Comparison of ENCODE assay signal across 21 mouse cellular contexts in genomic region chr5:146172744-146173143, GRCm38 (mm10). TPM values are rescaled to one million over a fixed set of nuclear protein-coding genes. Genes with fewer than 3 reads are reported as not detected.
DNase-seq lines count a peak whose midpoint lies in the region; ATAC-seq and TF ChIP-seq lines count a peak whose summit lies in the region.
"Not testable (repeated sequence)": the region's sequence is repeated elsewhere in the genome, so short reads cannot be mapped to it uniquely, and the experiment has no call there.
"Had no signal": no experiment of that assay in that cellular context is flagged by ENCODE, and none has a peak within 500 bp of the region (broad histone marks: within the 10 kb centered on the region; RNA-seq: fewer than 3 reads in every experiment).

No protein-coding gene starts in this region.

- not testable (repeated sequence) for H3K9ac ChIP-seq in liver, postnatal 0 days (replicated peaks)

- not testable (repeated sequence) for TF ChIP-seq EP300 in liver, postnatal 0 days (IDR thresholded peaks at IDR 0.05; ENCODE audit: low read depth)

- not testable (repeated sequence) for H3K4me1 ChIP-seq in cortical plate, adult 2 months (ENCODE audit: control insufficient read depth, insufficient read depth, low read length); liver, postnatal 0 days (ENCODE audit: insufficient read depth)

- WGBS in liver, postnatal 0 days (ENCODE audit: insufficient replicate concordance): 48% methylated on average over 4 of the region's 4 CpGs

- H3K36me3 ChIP-seq in liver, postnatal 0 days (replicated peaks; ENCODE audit: insufficient read depth, low read length): not testable (repeated sequence)

- H3K4me3 ChIP-seq in cortical plate, adult 2 months (ENCODE audit: insufficient read depth, low read length); liver, postnatal 0 days (ENCODE audit: low read depth, low read length): not testable (repeated sequence)

- TF ChIP-seq POLR2A in cortical plate, adult 2 months (IDR thresholded peaks at IDR 0.05; ENCODE audit: extremely low read depth, insufficient read depth, low read length): not testable (repeated sequence)

- ATAC-seq in liver, postnatal 0 days: not testable (repeated sequence)

- 0 out of 2 replicates have a peak, but pooled peaks have one; percentile 5 for TF ChIP-seq CTCF in cortical plate, adult 2 months (IDR thresholded peaks at IDR 0.05; ENCODE audit: extremely low read depth, insufficient read depth, low read length)
- peak; percentile 53 for TF ChIP-seq CTCF in liver, postnatal 0 days (IDR thresholded peaks at IDR 0.05; ENCODE audit: low read depth)

- not testable (repeated sequence) for H3K27me3 ChIP-seq in liver, postnatal 0 days (ENCODE audit: insufficient read depth, low read length)

- H3K27ac ChIP-seq in cortical plate, adult 2 months (ENCODE audit: insufficient read depth, low read length); liver, postnatal 0 days (ENCODE audit: low read depth): not testable (repeated sequence)

- DNase-seq in A20 (ENCODE audit: low read depth, low spot score): peak; percentile 38
- peak; percentile 10 for DNase-seq in adrenal gland, adult 8-10 months
- DNase-seq in cerebellum, adult 18-20 months: peak; percentile 69 to 70
- DNase-seq in kidney, adult 11 months: peak; percentile 48
- peak; percentile 57 to 79 for DNase-seq in kidney, postnatal 36 days
- peak; percentile 30 for DNase-seq in liver, postnatal 0 days
- DNase-seq in ovary, postnatal 36 days (ENCODE audit: low spot score): peak; percentile 8

- not testable (repeated sequence) for H3K4me2 ChIP-seq in liver, postnatal 0 days (ENCODE audit: low read depth, low read length)

- H3K9me3 ChIP-seq in liver, postnatal 0 days (ENCODE audit: low read length): not testable (repeated sequence)

RNA-seq across cellular contexts. Expression of gene Gm6309, which starts 2.2 kb away (rescaled TPM):
- total RNA-seq in adrenal gland, adult 8-10 months (2022): not detected
- polyA plus RNA-seq in cortical plate, adult 2 months (2012; rRNA removed): not detected in 2 replicates
- polyA plus RNA-seq in liver, postnatal 0 days (2015; fragmentation: Nextera tagmentation; extraction: Ambion mirVana): not detected in 2 replicates
- total RNA-seq: common myeloid progenitor, adult 5-6 weeks; ES-E14; gastrocnemius, postnatal 36 days; heart, postnatal 25 days; layer of hippocampus, postnatal 25 days had no signal
- polyA plus RNA-seq: brain, embryonic 14.5 days; embryonic facial prominence, embryonic 13.5 days; heart, embryonic 11.5 days; hindbrain, embryonic 15.5 days; kidney, embryonic 16.5 days; limb, embryonic 10.5 days; liver, embryonic 15.5 days; midbrain, embryonic 16.5 days had no signal

RNA-seq across cellular contexts. Expression of gene 1700001J03Rik, which starts 12.4 kb away (rescaled TPM):
- total RNA-seq in adrenal gland, adult 8-10 months (2022): 1 to 10 TPM in 3 of 4 experiments, under 1 TPM in 1; 0.44 to 4.3 (median 2.1) TPM
- polyA plus RNA-seq in cortical plate, adult 2 months (2012; rRNA removed): 0.71 and 1.1 TPM in 2 replicates
- polyA plus RNA-seq in liver, postnatal 0 days (2015; fragmentation: Nextera tagmentation; extraction: Ambion mirVana): not detected in 2 replicates
- total RNA-seq: common myeloid progenitor, adult 5-6 weeks; ES-E14 had no signal
- polyA plus RNA-seq: embryonic facial prominence, embryonic 13.5 days; heart, embryonic 11.5 days; hindbrain, embryonic 15.5 days; limb, embryonic 10.5 days; liver, embryonic 15.5 days; midbrain, embryonic 16.5 days had no signal

RNA-seq across cellular contexts. Expression of gene Gm5565, which starts 12.4 kb away (rescaled TPM):
- total RNA-seq in adrenal gland, adult 8-10 months (2022): not detected
- polyA plus RNA-seq in cortical plate, adult 2 months (2012; rRNA removed): not detected in 2 replicates
- polyA plus RNA-seq in liver, postnatal 0 days (2015; fragmentation: Nextera tagmentation; extraction: Ambion mirVana): not detected in 2 replicates
- total RNA-seq: common myeloid progenitor, adult 5-6 weeks; ES-E14; gastrocnemius, postnatal 36 days; heart, postnatal 25 days; layer of hippocampus, postnatal 25 days had no signal
- polyA plus RNA-seq: brain, embryonic 14.5 days; embryonic facial prominence, embryonic 13.5 days; heart, embryonic 11.5 days; hindbrain, embryonic 15.5 days; kidney, embryonic 16.5 days; limb, embryonic 10.5 days; liver, embryonic 15.5 days; midbrain, embryonic 16.5 days had no signal

RNA-seq across cellular contexts. Expression of gene Rnf6, which starts 48.6 kb away (rescaled TPM):
- 10 to 100 TPM; 48.8 to 67.7 (median 62.8) TPM for total RNA-seq in adrenal gland, adult 8-10 months (2022)
- polyA plus RNA-seq in cortical plate, adult 2 months (2012; rRNA removed): 47.5 and 51.1 TPM in 2 replicates
- polyA plus RNA-seq in liver, postnatal 0 days (2015; fragmentation: Nextera tagmentation; extraction: Ambion mirVana): 21.4 and 21.9 TPM in 2 replicates

RNA-seq across cellular contexts. Expression of gene Cdk8, which starts 58.3 kb away (rescaled TPM):
- 10 to 100 TPM; 49.4 to 93.5 (median 75.7) TPM for total RNA-seq in adrenal gland, adult 8-10 months (2022)
- 33.7 and 35.8 TPM in 2 replicates for polyA plus RNA-seq in cortical plate, adult 2 months (2012; rRNA removed)
- polyA plus RNA-seq in liver, postnatal 0 days (2015; fragmentation: Nextera tagmentation; extraction: Ambion mirVana): 11.4 and 12.0 TPM in 2 replicates

Comparison
In these comparisons a context has a peak if more than half of its experiments do, and no peak if none do; other contexts are left out.
1. DNase-seq: peak in every context shown above with its lines; median percentile 70 in cerebellum, adult 18-20 months; 68 in kidney, postnatal 36 days; 48 in kidney, adult 11 months; 38 in A20; 30 in liver, postnatal 0 days; 10 in adrenal gland, adult 8-10 months; 8 in ovary, postnatal 36 days.